Mouse (Mus musculus) megakaryocyte-erythroid progenitor cell, adult 5-6 weeks (primary cell): ENCODE results near the gene Dpm2. TPM values are rescaled to one million over a fixed set of nuclear protein-coding genes. Genes with fewer than 3 reads are reported as not detected.
A peak's percentile ranks its signal among the peaks of the same experiment; 100 is the strongest.

Experiments
- ATAC-seq: replicated peaks from 2 replicates; pipeline ENCODE4 v1.8.0; 2016; ENCODE audit warnings: mild to moderate bottlenecking, inconsistent platforms; ENCODE audit not compliant: severe bottlenecking, poor library complexity, low FRiP score, low TSS enrichment
- total RNA-seq, 2 experiments: library from RNA; stranded (forward) in 1 of 2; stranded (reverse) in 1 of 2; fragments of 200-1000, 215-1000 nt in 1 of 2; fragments of >200 nt in 1 of 2; fragmentation: Nextera tagmentation in 1 of 2; gene quantifications; 2 replicates each; pipeline ENCODE4 v1.2.3; 2014 to 2017

Dpm2 gene
- total RNA-seq (2014; fragmentation: Nextera tagmentation) (94.2 and 108 TPM in 2 replicates), total RNA-seq (2017) (33.0 and 38.5 TPM in 2 replicates)

GRCm38 (mm10) chr2:32570698-32571494 lies at the start of gene Dpm2:
Gene Dpm2, plus strand, starts transcription at chr2:32570858.
- peak; percentile 72 for ATAC-seq

GRCm38 (mm10) chr2:32524536-32525031 lies 46.1 kb upstream of the Dpm2 start:
- ATAC-seq, result no peak

GRCm38 (mm10) chr2:32525816-32526215 lies 44.8 kb upstream of the Dpm2 start:
- no peak for ATAC-seq

- no peak for ATAC-seq
Observed at GRCm38 (mm10) chr2:32527468-32527966, 43.1 kb upstream of the Dpm2 start.

- no peak for ATAC-seq
Observed at GRCm38 (mm10) chr2:32528326-32528725, 42.3 kb upstream of the Dpm2 start.

GRCm38 (mm10) chr2:32530479-32530878 lies 40.2 kb upstream of the Dpm2 start:
- no peak for ATAC-seq

- no peak for ATAC-seq
Observed at GRCm38 (mm10) chr2:32533163-32533562, 37.5 kb upstream of the Dpm2 start.

GRCm38 (mm10) chr2:32534061-32534732 lies 36.5 kb upstream of the Dpm2 start:
- 0 out of 2 replicates have a peak, but pooled peaks have one; percentile 8 for ATAC-seq

- peak; percentile 91 for ATAC-seq
Observed at GRCm38 (mm10) chr2:32534733-32535471, 35.8 kb upstream of the Dpm2 start, which contains the start of gene Fam102a. Gene Fam102a, plus strand, starts transcription at chr2:32535332.

GRCm38 (mm10) chr2:32535501-32535991 lies 35.1 kb upstream of the Dpm2 start:
- no peak for ATAC-seq

GRCm38 (mm10) chr2:32536086-32536633 lies 34.5 kb upstream of the Dpm2 start:
- no peak for ATAC-seq

- ATAC-seq, result no peak
Observed at GRCm38 (mm10) chr2:32536634-32537359, 33.9 kb upstream of the Dpm2 start.

- no peak for ATAC-seq
Observed at GRCm38 (mm10) chr2:32537360-32537905, 33.2 kb upstream of the Dpm2 start.

- no peak for ATAC-seq
Observed at GRCm38 (mm10) chr2:32537941-32538340, 32.7 kb upstream of the Dpm2 start.

- no peak for ATAC-seq
Observed at GRCm38 (mm10) chr2:32538461-32538860, 32.2 kb upstream of the Dpm2 start.

GRCm38 (mm10) chr2:32539452-32539981 lies 31.1 kb upstream of the Dpm2 start:
- no peak for ATAC-seq

GRCm38 (mm10) chr2:32541333-32541908 lies 29.2 kb upstream of the Dpm2 start:
- ATAC-seq, result no peak
